Mouse (Mus musculus) cerebellum, adult 18-20 months (tissue): ENCODE results near the gene Olfr985.

Source experiments
- DNase-seq, 2 experiments: peaks; one replicate each; pipeline ENCODE4 v3.0.0; 2021

Gene Olfr985

DNA sequence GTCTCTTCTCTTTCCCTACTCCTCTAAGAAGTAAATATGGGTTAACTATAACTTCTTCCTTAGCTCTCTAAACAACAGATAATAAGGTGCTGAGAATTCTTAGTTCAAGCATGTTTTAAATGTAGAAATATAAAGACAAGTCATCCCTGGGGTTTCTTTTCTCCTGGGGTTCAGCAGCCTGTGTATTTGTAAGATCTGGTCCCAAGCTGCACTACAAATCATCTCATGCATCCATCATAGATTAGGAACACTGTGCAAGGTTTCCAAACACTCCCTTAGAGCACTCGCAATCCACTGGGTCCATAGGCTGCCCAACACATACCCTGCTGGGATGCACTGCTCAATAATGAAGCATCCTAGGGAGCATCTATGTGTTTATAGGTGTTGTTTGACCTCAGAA lies at the start of gene Olfr985:
Gene Olfr985, minus strand, starts transcription at position 101 of the 400 bp plus-strand sequence.
- no peak for DNase-seq

GRCm38 (mm10) chr9:40177017-40177416 lies 47.0 kb upstream of the Olfr985 start:
- no peak for DNase-seq

GRCm38 (mm10) chr9:40166446-40166845 lies 36.5 kb upstream of the Olfr985 start:
- no peak for DNase-seq

- no peak for DNase-seq
Measured at GRCm38 (mm10) chr9:40155118-40155644, 25.2 kb upstream of the Olfr985 start.

- no peak for DNase-seq
Measured at GRCm38 (mm10) chr9:40141544-40141943, 11.6 kb upstream of the Olfr985 start.

DNA sequence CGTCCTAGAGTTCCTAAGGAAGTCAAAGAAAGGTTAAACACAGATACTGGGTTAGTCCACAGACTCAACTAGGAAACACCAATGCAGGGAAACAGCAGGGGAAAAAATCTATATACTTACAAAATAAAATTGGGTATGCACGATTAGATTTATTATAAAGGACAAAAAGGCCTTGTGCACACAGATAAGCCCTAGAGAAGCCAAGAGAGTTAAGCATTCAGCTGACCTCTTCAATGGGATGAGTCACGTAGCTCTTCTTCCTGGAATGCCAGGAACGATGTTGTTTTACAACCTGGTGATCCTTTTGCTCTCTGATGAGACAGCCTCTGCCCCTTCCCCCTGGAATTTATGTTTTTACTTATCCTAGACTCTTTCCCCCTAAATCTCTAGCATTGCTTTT lies 9.5 kb upstream of the Olfr985 start:
- no peak for DNase-seq

DNA sequence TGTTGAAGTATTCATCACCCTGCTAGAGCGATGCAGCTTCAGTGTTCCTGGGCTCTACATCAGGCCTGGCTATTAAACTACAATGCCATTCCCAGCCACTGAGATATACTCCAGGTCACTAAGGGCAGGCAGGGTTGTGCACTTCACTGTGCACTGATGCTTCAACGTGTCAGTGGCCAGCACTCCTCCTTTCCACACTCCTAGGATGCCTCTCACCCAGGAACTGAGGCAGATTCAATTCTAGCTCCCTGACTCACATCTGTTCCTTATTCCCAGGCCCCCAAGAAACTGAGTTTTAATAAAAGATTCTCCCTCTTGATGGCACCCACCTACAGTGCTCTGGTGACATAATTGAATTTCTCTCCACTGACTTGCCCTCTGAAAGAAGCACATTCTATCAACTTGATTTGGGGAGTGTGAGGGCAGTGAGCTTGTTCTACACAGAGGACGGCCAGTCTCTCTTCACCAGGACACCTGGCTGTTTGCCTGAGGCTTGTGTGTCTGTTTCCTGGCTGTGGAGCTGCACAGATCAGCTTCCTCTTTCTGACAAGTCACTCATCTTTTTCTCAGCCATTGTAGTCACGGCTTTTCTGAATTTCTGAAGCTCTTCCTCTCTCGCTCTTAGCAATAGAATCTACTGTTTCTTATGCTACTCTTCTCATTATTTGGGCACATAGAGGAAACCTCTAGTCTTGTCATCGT lies 7.2 kb upstream of the Olfr985 start:
- DNase-seq: no peak

GRCm38 (mm10) chr9:40130556-40130955 lies 572 bp upstream of the Olfr985 start:
- DNase-seq: no peak

DNA sequence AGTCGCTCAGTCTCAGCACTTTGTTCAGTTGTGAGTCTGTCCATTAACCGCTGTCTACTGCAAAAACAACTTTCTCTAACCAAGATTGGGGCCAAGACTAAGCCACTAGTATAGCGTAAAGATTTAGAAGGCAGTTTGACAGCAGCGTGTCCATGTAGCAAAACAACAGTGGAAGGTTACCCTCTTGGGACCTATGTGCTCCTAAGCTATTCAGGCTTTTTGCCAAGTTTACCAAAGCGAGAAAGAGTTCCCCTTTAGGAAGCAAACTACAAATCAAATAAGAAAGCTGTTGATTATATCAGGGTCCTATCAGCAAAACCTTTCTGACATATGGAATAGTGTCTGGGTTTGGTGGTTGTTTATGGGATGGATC lies 12.7 kb downstream of the Olfr985 start:
- no peak for DNase-seq

GRCm38 (mm10) chr9:40116645-40117286 lies 13.2 kb downstream of the Olfr985 start:
- no peak for DNase-seq

DNA sequence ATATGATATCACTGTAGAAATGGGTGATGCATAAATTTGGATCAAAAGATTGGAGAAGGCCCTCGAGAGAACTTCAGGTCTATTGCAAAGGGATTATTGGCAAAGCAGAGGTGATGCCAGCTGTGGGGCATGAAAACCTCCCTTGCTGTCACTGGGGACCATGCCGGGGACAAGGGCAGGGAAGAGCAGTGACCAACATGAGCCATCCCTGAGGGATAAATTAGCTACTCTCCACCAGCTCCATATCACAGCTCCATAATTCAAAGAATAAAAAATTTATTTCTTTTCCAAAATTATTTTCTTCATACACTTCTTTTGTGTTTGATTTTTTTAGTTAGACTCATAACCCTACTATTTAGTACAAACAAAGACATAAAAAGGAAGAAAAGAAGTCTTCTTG lies 15.9 kb downstream of the Olfr985 start, which contains the start of gene Olfr984:
Gene Olfr984, minus strand, starts transcription at position 101 of the 400 bp plus-strand sequence.
- no peak for DNase-seq

DNA sequence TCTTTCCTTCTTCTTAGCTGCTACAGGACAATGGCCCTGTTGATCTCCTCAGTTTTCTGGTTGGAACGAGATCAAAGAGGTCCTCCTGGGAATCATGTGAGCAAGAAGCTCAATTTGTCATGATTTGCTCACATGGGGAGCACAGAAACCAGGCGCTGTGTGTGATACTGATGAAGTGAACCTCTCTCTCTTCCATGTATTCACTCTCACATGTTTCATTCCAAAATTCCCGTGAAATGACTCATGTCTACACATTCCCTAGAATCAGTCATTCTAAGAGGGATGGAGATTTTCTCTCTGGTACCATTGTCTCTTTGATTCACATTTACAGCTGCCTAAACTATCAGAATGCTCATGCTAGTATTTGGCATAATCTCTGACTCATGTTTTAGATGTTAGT lies 35.2 kb downstream of the Olfr985 start:
- DNase-seq: no peak

DNA sequence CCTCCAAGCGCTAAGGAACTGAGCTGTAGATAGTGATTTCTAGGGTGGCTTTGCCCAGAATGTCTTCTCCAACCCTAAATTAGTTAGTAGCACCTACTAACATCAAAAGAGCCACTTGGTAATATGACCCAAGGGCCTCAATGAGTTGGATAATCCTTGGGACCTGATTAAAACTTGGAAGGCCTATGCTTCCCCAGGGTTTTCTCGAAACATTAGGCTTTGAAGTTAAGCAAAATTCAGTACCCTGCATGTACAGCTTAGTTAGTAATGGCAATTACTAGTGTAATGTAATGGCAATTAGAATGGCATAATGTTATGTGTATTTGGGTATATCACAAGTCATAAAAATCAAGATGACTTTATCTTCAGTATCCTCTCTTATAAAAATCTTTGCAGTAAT lies 36.5 kb downstream of the Olfr985 start, which contains the start of gene Olfr983:
Gene Olfr983, minus strand, starts transcription at position 101 of the 400 bp plus-strand sequence.
- no peak for DNase-seq
